Mouse (Mus musculus) spleen, adult 2 months (tissue): Measurements from ENCODE around the gene Kcnc1.

Experiments used
- CTCF ChIP-seq: fragments of 200-500 bp; IDR thresholded peaks from 2 replicates; pipeline ENCODE4 v1.5.1; 2011; ENCODE audit warnings: mild to moderate bottlenecking, inconsistent platforms; ENCODE audit not compliant: insufficient read depth, insufficient read length, insufficient replicate concordance; ENCODE audit errors: extremely low read depth
- POLR2A ChIP-seq: fragments of 200-500 bp; IDR thresholded peaks from 2 replicates; pipeline ENCODE4 v1.6.1; 2011; ENCODE audit warnings: low read depth, low read length, inconsistent platforms

DNA sequence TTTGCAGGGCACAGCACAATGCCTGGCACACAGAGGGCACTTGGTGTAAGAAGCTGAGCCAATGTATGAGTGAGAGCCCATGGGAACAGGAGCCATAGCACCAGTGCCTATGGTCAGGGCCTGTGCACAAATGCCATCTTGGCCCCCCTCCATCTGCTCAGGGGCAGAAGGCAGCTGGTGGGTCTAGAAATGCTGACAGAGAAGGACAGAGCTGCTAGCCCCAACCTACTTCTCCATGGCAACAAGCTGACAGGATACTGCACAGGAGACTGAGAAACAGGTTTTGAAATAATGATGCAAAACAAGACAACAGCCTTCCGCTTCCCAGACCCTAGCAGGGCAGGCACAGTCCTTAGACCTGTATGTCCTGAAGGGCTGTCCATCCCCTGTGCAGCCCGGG lies 62.9 kb downstream of the Kcnc1 start:
- no peak for TF ChIP-seq CTCF
- TF ChIP-seq POLR2A, result no peak
